Mouse (Mus musculus) stomach, postnatal 0 days (tissue): ENCODE results near the gene Atxn1. TPM values are rescaled to one million over a fixed set of nuclear protein-coding genes. Genes with fewer than 3 reads are reported as not detected.

Source experiments
- ATAC-seq: fragments of 200-750 bp; cut with Nextera tagmentation; 2 replicates; pipeline ENCODE4 v1.8.0; 2017; ENCODE audit not compliant: low FRiP score, low TSS enrichment
- DNase-seq: peaks from one replicate; pipeline ENCODE4 v3.0.0-alpha.2; 2016; ENCODE audit warnings: low spot score
- H3K27ac ChIP-seq: fragments of 300-500 bp; sonication (generic); replicated peaks from 2 replicates; pipeline ENCODE4 v1.5.1; 2014; ENCODE audit warnings: mild to moderate bottlenecking, control low read depth
- H3K27me3 ChIP-seq: fragments of 300-500 bp; sonication (generic); 2 replicates; pipeline ENCODE4 v1.6.1; 2014; ENCODE audit warnings: low read length; ENCODE audit not compliant: control insufficient read depth, insufficient read depth
- H3K36me3 ChIP-seq: fragments of 300-500 bp; sonication (generic); 2 replicates; pipeline ENCODE4 v1.6.1; 2014; ENCODE audit warnings: low read length, mixed read lengths; ENCODE audit not compliant: control insufficient read depth, insufficient read depth
- H3K4me1 ChIP-seq: fragments of 300-500 bp; sonication (generic); replicated peaks from 2 replicates; pipeline ENCODE4 v1.6.1; 2014; ENCODE audit warnings: antibody characterized with exemption; ENCODE audit not compliant: control insufficient read depth, insufficient read depth
- H3K4me2 ChIP-seq: fragments of 300-500 bp; sonication (generic); replicated peaks from 2 replicates; pipeline ENCODE4 v1.6.1; 2014; ENCODE audit warnings: low read depth, mild to moderate bottlenecking, control low read depth, moderate library complexity
- H3K4me3 ChIP-seq: fragments of 300-500 bp; sonication (generic); 2 replicates; pipeline ENCODE4 v1.5.1; 2014; ENCODE audit warnings: low read depth, low read length, control low read depth
- H3K9ac ChIP-seq: fragments of 300-500 bp; sonication (generic); 2 replicates; pipeline ENCODE4 v1.6.1; 2014; ENCODE audit warnings: mild to moderate bottlenecking, low read length, control low read depth, mixed read lengths
- H3K9me3 ChIP-seq: fragments of 300-500 bp; sonication (generic); 2 replicates; pipeline ENCODE4 v1.6.1; 2016; ENCODE audit warnings: low read length; ENCODE audit not compliant: control insufficient read depth
- CTCF ChIP-seq: IDR thresholded peaks from 2 replicates; pipeline ENCODE4 v1.5.1; 2016; ENCODE audit warnings: antibody characterized with exemption, low read depth, mild to moderate bottlenecking, moderate library complexity
- EP300 ChIP-seq: optimal IDR thresholded peaks from 2 replicates; pipeline ENCODE3; 2016; ENCODE audit warnings: antibody characterized with exemption
- WGBS: fragments of 180-500 bp; shearing (Covaris S2); extraction: QIAGEN DNeasy Blood & Tissue Kit; methylation state at CpG from one replicate; pipeline ENCODE4 v1.1.7; 2014; 5-methylcytosine and 5-hydroxymethylcytosine counted together
- polyA plus RNA-seq: library from polyadenylated mRNA; unstranded; fragments of >200 nt; fragmentation: Nextera tagmentation; extraction: Ambion mirVana; gene quantifications from 2 replicates; pipeline ENCODE4 v1.2.1, GENCODE M21; 2015

Atxn1 gene
- polyA plus RNA-seq, 1 experiment from 2014 or later = 7.0 TPM

DNA sequence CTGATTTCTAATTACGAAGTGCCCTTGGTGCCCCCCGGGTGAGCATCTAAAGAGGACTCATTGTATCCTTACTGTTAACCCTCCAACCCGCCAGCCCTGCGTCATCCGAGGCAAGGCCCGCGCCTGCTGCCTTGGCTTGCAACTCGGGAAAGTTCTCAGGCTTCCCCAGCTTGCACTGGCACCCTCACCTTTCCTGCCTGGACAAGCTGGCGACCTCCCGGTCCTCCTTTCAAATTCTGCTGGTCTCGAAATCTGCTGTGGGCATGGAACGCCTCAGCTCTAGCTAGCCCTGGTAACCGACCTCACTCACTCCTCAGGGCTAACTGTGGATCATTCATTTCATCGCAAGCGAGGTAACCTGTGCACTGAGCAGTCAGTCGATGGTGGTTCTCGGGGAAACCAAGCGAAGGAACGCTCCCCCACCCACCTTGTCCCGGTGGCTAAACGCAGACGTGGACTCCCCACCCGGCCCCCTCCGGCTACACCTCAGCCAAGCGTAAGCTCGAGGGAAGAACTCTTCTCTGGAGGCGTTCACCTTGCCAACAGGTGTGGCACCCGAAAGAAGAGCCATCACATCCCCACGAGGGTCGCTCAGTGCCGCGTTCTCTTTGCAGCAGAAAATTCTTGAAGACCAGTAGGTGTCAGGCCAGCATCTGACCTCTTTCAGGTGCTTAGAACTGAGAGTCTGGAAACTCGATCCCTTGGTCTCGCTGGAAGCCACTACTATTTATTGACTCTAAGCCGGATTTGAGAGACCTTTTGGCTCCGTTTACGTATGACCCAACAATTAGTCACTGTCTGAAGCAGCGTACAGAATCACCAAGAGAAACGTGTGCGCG, 1.0 kb upstream of the Atxn1 start:
- DNase-seq (peak; percentile 42), ATAC-seq (peak; percentile 13; the same call in 1 of the 2 replicates)
- Histone ChIP-seq H3K36me3 (no peaks in the 10 kb centered on the region), H3K27ac (peak overlapping the region; percentile 98), H3K9me3 (no peaks in the 10 kb centered on the region), H3K4me2 (peak overlapping the region; percentile 81), H3K4me1 (peaks cover 6% of the 10 kb centered on the region; the same call in 1 of the 2 replicates), H3K9ac (peak overlapping the region; percentile 96), H3K27me3 (no peaks in the 10 kb centered on the region), H3K4me3 (peak overlapping the region; percentile 99)
- TF ChIP-seq EP300 (no peak), CTCF (peak; percentile 50)
- WGBS = under 1% methylated on average over 41 of the region's 41 CpGs

DNA sequence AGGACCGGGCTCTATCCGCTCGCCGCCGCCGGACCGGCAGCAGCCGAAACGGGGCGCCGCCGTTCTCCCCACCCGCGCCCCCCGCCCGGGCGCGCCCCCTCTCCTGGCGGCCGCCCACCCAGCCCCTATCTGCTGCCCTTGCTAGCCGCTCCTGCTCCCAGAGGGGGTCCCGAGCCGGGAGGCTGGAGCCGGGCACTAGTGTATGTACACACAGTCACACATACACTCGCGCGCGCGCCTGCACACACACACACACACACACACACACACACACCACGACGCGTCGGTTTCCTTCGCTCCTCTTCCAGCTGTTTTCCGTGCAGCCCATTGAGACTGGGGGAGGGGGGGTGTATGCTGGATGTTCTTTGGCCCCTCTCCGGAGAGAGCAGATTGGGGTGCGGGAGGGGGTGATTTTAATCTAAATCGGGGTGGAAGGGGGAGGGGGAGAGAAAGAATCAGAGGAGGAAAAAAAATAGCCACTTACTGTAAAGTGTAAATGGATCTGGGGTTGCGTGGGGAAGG, 416 bp downstream of the Atxn1 start:
- Histone ChIP-seq H3K36me3 (no peaks in the 10 kb centered on the region), H3K27ac (peak overlapping the region; percentile 98), H3K27me3 (no peaks in the 10 kb centered on the region), H3K4me3 (peak overlapping the region; percentile 99), H3K9me3 (no peaks in the 10 kb centered on the region), H3K4me2 (peak overlapping the region; percentile 81), H3K9ac (peak overlapping the region; percentile 96), H3K4me1 (peaks cover 6% of the 10 kb centered on the region; the same call in 1 of the 2 replicates)
- DNase-seq = peak; percentile 83
- 0% methylated on average over 17 of the region's 39 CpGs for WGBS
- no peak for TF ChIP-seq EP300
- no peak for TF ChIP-seq CTCF
- ATAC-seq = peak; percentile 50

DNA sequence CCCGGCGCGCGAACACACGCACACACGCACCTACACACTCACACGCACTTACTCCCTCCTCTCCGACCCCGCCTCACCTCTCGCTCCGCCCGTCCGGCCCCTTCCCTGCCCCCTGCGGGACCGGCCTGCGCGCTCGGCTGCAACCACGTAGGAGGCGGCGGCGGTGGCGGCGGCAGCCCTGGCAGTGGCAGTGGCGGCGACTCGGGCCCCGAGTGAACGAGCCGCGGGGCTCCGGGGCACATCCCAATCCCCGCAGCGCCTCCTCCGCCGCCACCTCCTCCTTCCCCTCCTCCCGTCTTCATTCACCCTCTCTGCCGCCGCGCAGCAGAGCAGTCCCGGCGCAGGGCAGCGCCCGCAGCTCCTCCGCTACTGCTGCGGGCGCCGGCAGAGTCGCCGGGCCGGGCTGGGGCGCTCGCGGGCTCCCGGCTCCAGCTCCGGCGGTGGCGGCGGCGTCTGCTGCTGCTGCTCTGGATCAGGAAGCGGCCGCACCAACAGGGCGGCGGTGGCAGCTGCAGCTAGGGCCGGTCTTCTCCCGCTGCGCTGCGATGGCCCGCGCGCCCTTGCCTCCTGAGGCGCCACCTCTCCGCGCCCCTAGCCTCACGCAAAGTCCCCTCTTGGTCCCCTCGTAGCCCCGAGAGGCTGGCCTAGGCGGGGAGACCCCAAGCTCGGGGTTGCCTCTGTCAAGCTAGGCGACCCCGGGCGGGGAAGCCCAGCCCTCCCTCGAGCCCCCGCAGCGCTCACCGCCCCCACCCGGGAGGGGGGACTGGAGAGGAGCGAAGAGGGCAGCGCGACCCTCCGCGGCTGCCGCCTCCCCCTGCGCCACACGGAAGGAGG, 1.1 kb downstream of the Atxn1 start:
- no peaks in the 10 kb centered on the region for H3K27me3 ChIP-seq
- under 1% methylated on average over 43 of the region's 95 CpGs for WGBS
- TF ChIP-seq EP300 (no peak), CTCF (peak; percentile 29; the same call in 1 of the 2 replicates)
- H3K4me3 ChIP-seq = peak overlapping the region; percentile 99
- no peaks in the 10 kb centered on the region for H3K9me3 ChIP-seq
- H3K4me2 ChIP-seq = peak overlapping the region; percentile 81
- DNase-seq (peak; percentile 85), ATAC-seq (peak; percentile 64)
- peaks cover 6% of the 10 kb centered on the region; the same call in 1 of the 2 replicates for H3K4me1 ChIP-seq
- H3K9ac ChIP-seq = peak overlapping the region; percentile 96
- H3K27ac ChIP-seq = peak overlapping the region; percentile 98
- H3K36me3 ChIP-seq = no peaks in the 10 kb centered on the region

DNA sequence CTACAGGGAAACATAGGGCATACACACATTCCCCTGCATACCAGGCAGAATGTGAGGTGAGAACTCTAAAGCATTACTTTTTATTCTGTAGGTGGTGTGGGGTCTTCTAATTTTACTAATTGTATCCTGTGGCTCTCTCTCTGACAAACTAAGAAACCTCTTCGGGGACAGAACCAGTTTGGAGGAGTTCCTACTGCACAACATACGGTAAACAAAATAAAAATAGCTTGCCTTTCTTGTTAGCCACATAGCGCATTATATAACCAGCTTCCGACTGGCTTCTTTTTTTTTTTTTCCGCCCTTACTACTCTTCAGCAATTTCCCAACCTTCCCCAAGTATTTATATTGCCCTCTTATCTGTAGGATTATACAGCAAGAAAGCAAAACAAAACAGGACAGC, 2.0 kb downstream of the Atxn1 start:
- 21% methylated on average over 5 of the region's 5 CpGs for WGBS
- Histone ChIP-seq H3K27me3 (no peaks in the 10 kb centered on the region), H3K4me1 (peaks cover 6% of the 10 kb centered on the region; the same call in 1 of the 2 replicates), H3K27ac (peak overlapping the region; percentile 98), H3K9ac (peak overlapping the region; percentile 96), H3K9me3 (no peaks in the 10 kb centered on the region), H3K36me3 (no peaks in the 10 kb centered on the region), H3K4me2 (peak overlapping the region; percentile 81), H3K4me3 (peak overlapping the region; percentile 99)
- no peak for TF ChIP-seq CTCF
- TF ChIP-seq EP300 = no peak
- ATAC-seq = no peak
- no peak for DNase-seq

DNA sequence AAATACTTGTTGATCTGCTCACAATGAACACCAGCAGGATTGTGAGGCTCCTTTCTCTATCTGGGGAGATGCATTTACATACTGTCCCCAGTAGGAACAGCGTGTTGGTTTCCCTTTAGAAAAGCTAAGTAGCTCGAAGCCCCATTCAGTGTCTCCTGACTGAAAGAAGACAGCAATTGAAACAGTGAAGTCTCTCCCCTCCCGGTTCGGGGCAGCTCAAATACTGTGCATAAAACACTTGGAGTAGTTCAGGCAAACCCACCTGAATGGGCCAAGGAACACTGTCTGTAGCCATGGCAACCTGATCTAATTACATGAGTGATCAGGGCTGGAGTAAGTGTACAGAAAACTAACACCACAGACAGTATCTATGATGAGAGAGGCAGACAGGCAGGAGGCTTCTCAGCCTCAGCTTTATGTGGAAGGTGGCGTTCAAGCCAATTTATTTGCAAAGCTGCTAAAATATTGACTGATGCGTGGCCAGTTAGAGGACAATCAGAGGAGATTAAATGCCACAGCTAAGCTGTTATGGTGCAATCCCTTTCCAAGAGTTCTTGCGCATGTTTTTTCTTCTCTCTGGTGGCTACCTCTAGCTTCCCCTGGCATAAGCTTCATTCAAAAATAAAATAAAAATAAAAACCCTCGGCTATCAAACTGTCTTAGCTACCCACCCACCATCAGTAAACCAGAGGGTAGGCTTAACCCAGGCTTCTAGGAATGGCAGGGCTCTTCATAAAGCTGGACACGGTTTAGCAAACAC, 2.8 kb downstream of the Atxn1 start:
- Histone ChIP-seq H3K4me3 (peak overlapping the region; percentile 99), H3K4me1 (peaks cover 6% of the 10 kb centered on the region; the same call in 1 of the 2 replicates), H3K9ac (no peak overlapping the region; the same call in 1 of the 2 replicates), H3K9me3 (no peaks in the 10 kb centered on the region), H3K4me2 (peak overlapping the region; percentile 81), H3K27ac (no peak overlapping the region; the same call in 1 of the 2 replicates), H3K36me3 (no peaks in the 10 kb centered on the region), H3K27me3 (no peaks in the 10 kb centered on the region)
- WGBS = 34% methylated on average over 9 of the region's 9 CpGs
- TF ChIP-seq CTCF (peak; percentile 29), EP300 (no peak)
- DNase-seq (no peak), ATAC-seq (no peak)
